Mouse (Mus musculus): ENCODE measurements around the gene Dtd2.

DNA sequence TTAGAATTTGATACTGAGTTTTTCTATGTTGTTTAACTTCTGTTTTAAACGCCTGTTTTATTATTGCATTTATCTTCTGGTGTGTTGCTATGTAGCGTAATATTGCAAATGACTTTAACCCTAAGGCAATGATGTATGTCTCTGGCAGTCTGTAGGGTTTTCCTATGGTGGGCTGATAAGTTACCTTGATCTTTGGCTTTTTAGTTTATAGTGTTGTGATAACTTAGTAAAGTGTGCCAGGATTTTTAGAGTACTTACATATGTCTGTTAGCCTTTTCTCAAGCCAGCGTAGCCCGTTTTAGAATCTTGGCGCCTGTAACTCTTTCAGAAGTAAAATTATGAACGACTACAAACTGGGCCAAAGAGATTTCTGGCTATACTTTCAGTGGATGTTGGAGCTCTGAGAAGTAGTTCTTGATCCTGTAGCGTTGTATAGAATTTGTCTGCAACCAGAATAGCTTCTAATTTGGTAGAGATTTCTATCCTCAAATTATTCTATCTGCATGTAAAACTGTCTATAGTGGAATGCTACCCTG lies 8.3 kb upstream of the Dtd2 start:
- TF ChIP-seq CTCF (IDR thresholded peaks at IDR 0.05; ENCODE audit: borderline replicate concordance, control insufficient read depth, extremely low read depth, insufficient read depth, low read length, poor library complexity) (no peak), POLR2A (IDR thresholded peaks at IDR 0.05; ENCODE audit: control insufficient read depth, extremely low read depth, insufficient read depth, low read length, poor library complexity) (no peak)

All from thymus, adult 2 months (tissue).